Mouse (Mus musculus): ENCODE results near the gene Prdm2.

The Prdm2 gene

DNA sequence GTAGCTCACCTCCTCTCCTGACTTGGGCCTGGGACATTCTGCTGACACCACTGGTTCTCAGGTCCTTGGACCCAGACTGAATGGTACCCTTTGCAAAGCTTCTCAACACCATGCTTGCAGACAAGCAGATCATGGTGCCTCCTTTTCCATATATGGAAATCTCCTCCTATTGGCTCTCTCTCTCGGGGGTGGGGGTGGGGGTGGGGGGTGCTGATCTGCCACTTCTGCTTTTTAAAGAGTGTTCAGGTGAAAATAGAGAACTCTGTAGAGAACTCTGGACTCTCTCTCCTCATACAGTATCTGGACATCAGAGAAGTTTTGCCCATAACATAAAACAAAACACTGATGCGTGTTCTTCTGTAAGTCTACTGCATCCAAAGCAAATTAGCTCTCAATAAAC is 106.2 kb downstream of the Prdm2 start:
- DNase-seq (ENCODE audit: low spot score) = no peak

DNA sequence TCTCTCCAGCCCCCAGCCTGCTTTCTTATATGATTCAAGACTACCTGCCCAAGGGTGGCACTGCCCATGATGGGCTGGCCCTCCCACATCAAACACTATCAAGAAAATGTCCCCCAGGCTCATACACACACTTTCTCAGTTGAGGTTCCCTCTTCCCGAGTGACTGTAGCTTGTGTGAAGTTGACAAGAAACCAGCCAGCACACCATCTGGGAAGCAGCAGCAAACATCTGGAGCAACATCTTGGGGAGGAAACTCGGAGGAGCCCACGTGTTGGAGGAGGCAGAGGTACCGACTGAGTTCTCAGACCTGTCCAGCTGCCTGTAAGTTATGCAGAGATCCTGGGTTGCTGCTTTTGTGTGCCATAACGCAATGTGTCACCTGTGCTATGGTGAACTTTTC is 108.1 kb downstream of the Prdm2 start:
- DNase-seq (ENCODE audit: low spot score) = no peak

DNA sequence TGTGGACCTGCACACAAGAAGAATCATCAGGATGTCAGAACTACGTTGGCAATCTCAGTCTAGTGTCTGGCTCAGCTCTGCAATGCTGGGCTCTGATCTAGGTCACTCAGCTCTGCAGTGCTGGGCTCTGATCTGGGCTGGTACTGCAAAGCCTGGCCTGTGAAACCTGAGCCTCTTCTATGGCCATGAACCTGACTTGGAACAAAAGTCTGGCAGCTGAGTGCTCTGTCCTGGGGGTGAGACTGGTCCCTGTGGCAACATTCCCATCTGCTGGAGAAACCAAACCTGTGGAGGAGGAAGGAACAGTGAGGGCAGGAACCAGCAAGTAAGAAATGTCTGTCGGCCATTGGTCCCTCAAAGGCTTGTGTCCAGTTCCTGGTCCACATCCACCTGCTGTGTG is 109.0 kb downstream of the Prdm2 start:
- DNase-seq (ENCODE audit: low spot score) = no peak

- DNase-seq (ENCODE audit: low spot score) = no peak
Observed at GRCm38 (mm10) chr4:143100157-143100556, 112.6 kb downstream of the Prdm2 start.

GRCm38 (mm10) chr4:143099288-143100039 is 113.3 kb downstream of the Prdm2 start:
- no peak for DNase-seq (ENCODE audit: low spot score)

DNA sequence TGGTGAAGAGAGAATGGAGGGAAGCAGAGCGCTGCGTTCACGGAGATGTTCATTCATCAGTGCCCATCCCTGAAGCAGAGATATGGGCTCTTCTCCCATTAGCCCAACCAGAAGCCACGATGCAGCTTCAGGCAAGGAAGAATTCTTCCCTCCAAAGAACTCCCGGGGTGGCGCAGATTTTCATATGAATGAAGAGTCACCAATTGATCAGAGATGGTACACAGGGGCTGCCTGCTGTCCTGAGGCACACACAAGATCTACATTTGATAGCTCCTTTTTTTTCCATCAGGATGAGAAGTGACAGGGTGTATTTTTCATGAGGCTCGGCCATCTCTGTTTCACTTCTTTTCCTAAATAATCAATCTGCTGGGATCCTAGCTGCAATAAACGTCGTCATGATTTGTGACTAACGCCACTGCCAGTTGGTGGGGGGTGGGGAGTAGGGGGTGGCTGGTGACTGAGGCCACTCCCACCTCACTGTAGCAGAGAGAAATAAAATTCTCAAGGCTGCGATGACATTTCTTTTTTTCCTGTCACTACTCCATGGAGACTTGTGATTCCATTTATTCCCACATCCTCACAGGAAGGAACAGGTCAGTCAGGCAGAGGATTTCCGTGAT is 120.6 kb downstream of the Prdm2 start:
- no peak for DNase-seq (ENCODE audit: low spot score)

- DNase-seq (ENCODE audit: low spot score) = no peak
Observed at GRCm38 (mm10) chr4:143090551-143090950, 122.2 kb downstream of the Prdm2 start.

DNA sequence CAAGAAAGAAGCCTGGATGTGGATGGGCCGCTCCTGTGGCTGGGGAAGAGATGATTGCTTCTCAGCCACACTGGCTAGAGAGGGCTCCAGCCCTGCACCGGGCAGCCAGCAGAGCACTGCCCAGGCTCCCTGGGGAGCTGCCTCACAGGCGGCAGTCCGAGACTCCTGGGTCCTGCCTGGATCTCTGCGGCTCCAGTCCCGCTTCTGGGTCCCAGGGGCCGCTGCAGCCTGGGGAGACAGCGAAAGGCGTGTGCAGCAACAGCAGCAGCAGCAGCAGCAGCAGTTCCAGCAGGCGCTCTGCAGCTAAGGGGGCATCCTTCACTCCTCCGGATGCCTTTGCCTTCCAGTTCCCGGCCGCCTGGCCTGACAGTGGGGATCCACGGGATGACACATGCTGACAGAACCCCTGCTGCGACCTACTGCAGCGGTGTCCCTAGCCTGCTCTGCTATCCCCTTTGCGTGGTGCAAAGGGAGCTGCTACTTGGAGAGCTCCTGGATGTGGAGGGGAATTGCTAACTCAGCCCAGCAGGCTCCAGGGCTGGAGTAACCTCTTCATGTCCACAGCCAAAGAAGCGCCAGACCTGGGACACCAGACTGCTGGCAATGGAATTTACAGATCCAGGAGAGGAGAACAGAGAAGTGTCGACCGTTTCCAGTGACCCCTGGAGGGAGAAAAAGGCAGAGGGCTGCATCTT is 138.6 kb downstream of the Prdm2 start:
- DNase-seq (ENCODE audit: low spot score) = peak; percentile 47

- no peak for DNase-seq (ENCODE audit: low spot score)
Observed at GRCm38 (mm10) chr4:143071791-143072190, 141.0 kb downstream of the Prdm2 start.

GRCm38 (mm10) chr4:143067006-143067405 is 145.8 kb downstream of the Prdm2 start:
- DNase-seq (ENCODE audit: low spot score) = no peak

- DNase-seq (ENCODE audit: low spot score) = no peak
Observed at GRCm38 (mm10) chr4:143058765-143059344, 153.9 kb downstream of the Prdm2 start.

All from testis, postnatal 10 days (tissue).